Mouse (Mus musculus) neural tube, embryonic 11.5 days (tissue): ENCODE results near the gene Slitrk6. TPM values are rescaled to one million over a fixed set of nuclear protein-coding genes. Genes with fewer than 3 reads are reported as not detected.

Source experiments
- ATAC-seq: fragments of 200-750 bp; cut with Nextera tagmentation; 2 replicates; pipeline ENCODE4 v1.8.0; 2017; ENCODE audit warnings: moderate number of reproducible peaks, mild to moderate bottlenecking, moderate TSS enrichment, moderate library complexity; ENCODE audit not compliant: insufficient read depth, low FRiP score, low TSS enrichment
- DNase-seq: peaks from one replicate; pipeline ENCODE4 v3.0.0-alpha.2; 2015; ENCODE audit warnings: low spot score
- H3K27ac ChIP-seq: fragments of 300-500 bp; sonication (generic); 2 replicates; pipeline ENCODE4 v1.5.1; 2014; ENCODE audit warnings: low read depth, mild to moderate bottlenecking, low read length
- H3K27me3 ChIP-seq: fragments of 300-500 bp; sonication (generic); 2 replicates; pipeline ENCODE4 v1.6.1; 2014; ENCODE audit warnings: mild to moderate bottlenecking, low read length, mixed read lengths; ENCODE audit not compliant: control insufficient read depth, insufficient read depth
- H3K36me3 ChIP-seq: fragments of 300-500 bp; sonication (generic); 2 replicates; pipeline ENCODE4 v1.6.1; 2014; ENCODE audit warnings: mild to moderate bottlenecking, low read length, moderate library complexity, mixed read lengths; ENCODE audit not compliant: control insufficient read depth, insufficient read depth
- H3K4me1 ChIP-seq: fragments of 300-500 bp; sonication (generic); 2 replicates; pipeline ENCODE4 v1.6.1; 2014; ENCODE audit warnings: low read length, mixed read lengths; ENCODE audit not compliant: control insufficient read depth, insufficient read depth
- H3K4me2 ChIP-seq: fragments of 300-500 bp; sonication (generic); 2 replicates; pipeline ENCODE4 v1.6.1; 2014; ENCODE audit warnings: low read depth, mild to moderate bottlenecking, moderate library complexity
- H3K4me3 ChIP-seq: fragments of 300-500 bp; sonication (generic); 2 replicates; pipeline ENCODE4 v1.5.1; 2014; ENCODE audit warnings: low read depth, low read length
- H3K9ac ChIP-seq: fragments of 300-500 bp; sonication (generic); 2 replicates; pipeline ENCODE4 v1.6.1; 2014; ENCODE audit warnings: mild to moderate bottlenecking, low read length
- H3K9me3 ChIP-seq: fragments of 300-500 bp; sonication (generic); 2 replicates; pipeline ENCODE4 v1.6.1; 2016; ENCODE audit warnings: low read length; ENCODE audit not compliant: control insufficient read depth
- WGBS: fragments of 180-500 bp; shearing (Covaris S2); extraction: QIAGEN DNeasy Blood & Tissue Kit; methylation state at CpG from one replicate; pipeline ENCODE4 v1.1.7; 2014; 5-methylcytosine and 5-hydroxymethylcytosine counted together
- polyA plus RNA-seq: library from polyadenylated mRNA; unstranded; fragments of >200 nt; fragmentation: Nextera tagmentation; extraction: Ambion mirVana; gene quantifications from 2 replicates; pipeline ENCODE4 v1.2.1, GENCODE M21; 2014

Slitrk6 gene
- polyA plus RNA-seq, 1 experiment from 2014 or later, result 6.2 TPM

DNA sequence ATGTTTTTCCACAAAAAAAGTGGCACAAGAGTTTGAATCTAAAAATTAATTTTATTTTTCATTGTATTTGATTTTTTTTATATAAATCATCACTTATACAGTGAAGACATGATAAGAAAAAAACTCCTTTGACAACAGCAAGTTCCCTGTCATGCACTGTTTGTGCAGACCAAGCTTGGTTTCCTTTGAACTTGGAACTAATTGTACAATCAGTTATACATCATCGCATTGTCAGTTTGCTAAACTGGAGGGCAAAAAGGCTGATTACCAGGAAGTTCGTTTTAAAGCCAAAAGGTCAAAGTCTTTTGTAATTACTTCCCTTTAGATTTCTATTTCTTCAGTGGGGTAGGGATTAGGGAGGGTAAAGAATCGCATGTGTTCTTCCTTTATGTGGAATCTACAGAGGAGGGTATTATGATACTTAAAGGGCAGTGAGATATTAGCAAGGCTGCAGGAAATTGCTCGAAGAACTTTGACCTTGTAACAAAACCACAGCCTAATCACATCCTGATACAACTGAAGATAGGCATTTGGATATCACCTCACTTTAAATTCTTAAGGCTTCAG is 26.5 kb downstream of the Slitrk6 start:
- 42% methylated on average over 4 of the region's 4 CpGs for WGBS
- Histone ChIP-seq H3K9me3 (no peaks in the 10 kb centered on the region), H3K4me1 (no peaks in the 10 kb centered on the region), H3K4me3 (no peak overlapping the region), H3K4me2 (no peak overlapping the region), H3K27me3 (no peaks in the 10 kb centered on the region), H3K9ac (no peak overlapping the region), H3K36me3 (no peaks in the 10 kb centered on the region), H3K27ac (no peak overlapping the region)
- no peak for ATAC-seq
- no peak for DNase-seq

DNA sequence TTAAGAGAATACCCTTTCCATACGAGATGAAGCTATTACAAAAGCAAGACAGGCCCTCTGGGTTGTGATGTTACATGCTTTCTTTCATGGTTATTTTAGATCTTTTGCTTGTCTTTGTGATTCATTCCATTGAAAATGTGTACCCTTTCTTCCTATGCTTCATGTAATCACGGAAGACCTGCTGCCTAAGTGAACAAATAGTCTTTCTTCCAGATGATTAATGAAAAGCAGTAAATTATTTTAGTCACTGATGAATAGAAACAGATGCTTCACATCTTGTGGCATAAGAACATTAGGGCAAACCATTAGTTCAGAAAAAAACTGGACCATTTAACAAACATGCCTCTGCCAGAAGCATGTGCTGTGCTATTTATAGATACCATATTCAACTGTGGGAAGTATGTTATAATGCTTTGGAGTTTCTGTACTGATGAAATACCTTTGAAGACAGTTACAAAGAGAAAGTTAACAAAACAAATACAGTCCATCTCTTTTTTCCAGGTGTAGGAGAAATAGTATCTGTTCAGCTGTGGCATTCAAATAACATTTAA is 30.8 kb downstream of the Slitrk6 start:
- Histone ChIP-seq H3K4me2 (no peak overlapping the region), H3K4me3 (no peak overlapping the region), H3K9ac (no peak overlapping the region), H3K36me3 (no peaks in the 10 kb centered on the region), H3K4me1 (no peaks in the 10 kb centered on the region), H3K27ac (no peak overlapping the region), H3K9me3 (no peaks in the 10 kb centered on the region), H3K27me3 (no peaks in the 10 kb centered on the region)
- 3% methylated on average over 2 of the region's 2 CpGs for WGBS
- peak; percentile 49; the same call in 1 of the 2 replicates for ATAC-seq
- DNase-seq, result peak; percentile 31
